Mouse (Mus musculus): ENCODE measurements around the gene Lin28a.

DNA sequence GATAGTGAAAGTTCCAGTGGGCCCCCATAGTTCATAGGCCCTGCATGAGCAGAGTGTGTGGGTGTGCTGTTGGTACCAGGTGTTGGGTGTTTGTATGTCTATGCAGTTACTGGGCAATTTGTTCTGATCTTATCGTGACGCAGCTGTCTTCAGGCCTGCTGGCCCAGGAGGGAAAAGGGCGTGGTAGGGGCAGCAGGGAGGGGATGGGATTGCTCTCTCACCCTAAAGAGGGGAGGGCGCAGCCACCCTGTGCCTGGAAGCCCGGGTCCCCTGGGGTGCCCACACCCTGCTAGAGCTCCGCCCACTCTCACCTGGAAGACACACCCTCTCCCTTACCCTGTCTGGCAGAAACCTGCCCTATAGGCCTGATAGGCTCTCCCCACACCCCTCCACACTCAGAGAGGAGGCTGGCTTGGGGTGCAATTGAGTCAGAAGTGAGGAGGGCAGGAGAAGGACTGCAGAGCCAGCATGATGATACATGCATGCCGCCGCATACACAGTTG, 43.4 kb upstream of the Lin28a start:
- TF ChIP-seq CTCF (IDR thresholded peaks at IDR 0.05; ENCODE audit: low read depth) (no peak), EP300 (IDR thresholded peaks at IDR 0.05; ENCODE audit: low read depth) (no peak)
